Mouse (Mus musculus): ENCODE data around the gene Shq1. TPM values are rescaled to one million over a fixed set of nuclear protein-coding genes. Genes with fewer than 3 reads are reported as not detected.

Shq1 gene
- polyA plus RNA-seq, 1 experiment: 5.8 TPM

GRCm38 (mm10) chr6:100704197-100704573 lies 33.2 kb upstream of the Shq1 start:
- H3K36me3 ChIP-seq (ENCODE audit: control insufficient read depth, insufficient read depth, low read length): no peaks in the 10 kb centered on the region
- TF ChIP-seq CTCF (IDR thresholded peaks at IDR 0.05; ENCODE audit: control insufficient read depth, insufficient read depth, insufficient replicate concordance, low read depth, low read length): no peak
- no peak for TF ChIP-seq POLR2A (IDR thresholded peaks at IDR 0.05; ENCODE audit: control insufficient read depth, low read depth, low read length)
- H3K4me1 ChIP-seq (ENCODE audit: control insufficient read depth, insufficient read depth, low read length): peaks cover 11% of the 10 kb centered on the region
- no peak overlapping the region for H3K27ac ChIP-seq (ENCODE audit: control insufficient read depth, insufficient read depth, low read depth, low read length)
- H3K27me3 ChIP-seq (ENCODE audit: control insufficient read depth, insufficient read depth, low read length): no peaks in the 10 kb centered on the region
- peak overlapping the region; percentile 75 for H3K4me3 ChIP-seq (ENCODE audit: control insufficient read depth, low read depth, low read length)

DNA sequence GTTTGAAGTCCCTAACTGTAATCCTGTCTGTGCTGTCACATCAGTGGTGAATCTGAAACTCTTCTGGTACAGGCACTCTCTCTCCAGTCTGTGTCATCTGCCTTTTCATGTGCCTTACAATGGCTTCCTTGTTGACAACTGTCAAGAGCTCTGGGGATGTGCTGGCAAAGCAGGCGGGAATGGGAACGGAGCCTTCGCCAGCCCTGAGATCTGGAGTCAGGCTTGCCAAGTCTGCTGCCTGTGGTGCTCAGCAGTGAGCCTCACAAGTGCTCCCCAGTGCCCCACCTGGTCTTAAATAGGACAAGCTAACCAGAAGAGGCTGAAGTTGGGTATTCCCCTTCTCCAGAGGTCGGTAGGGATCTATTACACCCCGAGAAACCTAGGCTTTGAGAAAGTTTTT lies 29.8 kb upstream of the Shq1 start:
- no peaks in the 10 kb centered on the region for H3K27me3 ChIP-seq (ENCODE audit: control insufficient read depth, insufficient read depth, low read length)
- H3K27ac ChIP-seq (ENCODE audit: control insufficient read depth, insufficient read depth, low read depth, low read length): no peak overlapping the region
- peaks cover 11% of the 10 kb centered on the region for H3K4me1 ChIP-seq (ENCODE audit: control insufficient read depth, insufficient read depth, low read length)
- TF ChIP-seq POLR2A (IDR thresholded peaks at IDR 0.05; ENCODE audit: control insufficient read depth, low read depth, low read length): no peak
- H3K36me3 ChIP-seq (ENCODE audit: control insufficient read depth, insufficient read depth, low read length): no peaks in the 10 kb centered on the region
- H3K4me3 ChIP-seq (ENCODE audit: control insufficient read depth, low read depth, low read length): no peak overlapping the region

- TF ChIP-seq CTCF (IDR thresholded peaks at IDR 0.05; ENCODE audit: control insufficient read depth, insufficient read depth, insufficient replicate concordance, low read depth, low read length) (no peak), POLR2A (IDR thresholded peaks at IDR 0.05; ENCODE audit: control insufficient read depth, low read depth, low read length) (no peak)
- H3K4me3 ChIP-seq (ENCODE audit: control insufficient read depth, low read depth, low read length): no peak overlapping the region
Measured at GRCm38 (mm10) chr6:100699986-100700385, 29.0 kb upstream of the Shq1 start.

GRCm38 (mm10) chr6:100686341-100686740 lies 15.4 kb upstream of the Shq1 start:
- Histone ChIP-seq H3K4me3 (ENCODE audit: control insufficient read depth, low read depth, low read length) (no peak overlapping the region), H3K27me3 (ENCODE audit: control insufficient read depth, insufficient read depth, low read length) (no peaks in the 10 kb centered on the region), H3K4me1 (ENCODE audit: control insufficient read depth, insufficient read depth, low read length) (no peaks in the 10 kb centered on the region), H3K27ac (ENCODE audit: control insufficient read depth, insufficient read depth, low read depth, low read length) (no peak overlapping the region), H3K36me3 (ENCODE audit: control insufficient read depth, insufficient read depth, low read length) (no peaks in the 10 kb centered on the region)
- TF ChIP-seq CTCF (IDR thresholded peaks at IDR 0.05; ENCODE audit: control insufficient read depth, insufficient read depth, insufficient replicate concordance, low read depth, low read length): no peak
- TF ChIP-seq POLR2A (IDR thresholded peaks at IDR 0.05; ENCODE audit: control insufficient read depth, low read depth, low read length): no peak

More at GRCm38 (mm10) chr6:100699986-100700385, 29.0 kb upstream of the Shq1 start:
- H3K27ac ChIP-seq (ENCODE audit: control insufficient read depth, insufficient read depth, low read depth, low read length): no peak overlapping the region
- H3K4me1 ChIP-seq (ENCODE audit: control insufficient read depth, insufficient read depth, low read length): peaks cover 7% of the 10 kb centered on the region
- H3K36me3 ChIP-seq (ENCODE audit: control insufficient read depth, insufficient read depth, low read length): no peaks in the 10 kb centered on the region
- no peaks in the 10 kb centered on the region for H3K27me3 ChIP-seq (ENCODE audit: control insufficient read depth, insufficient read depth, low read length)

- no peaks in the 10 kb centered on the region for H3K36me3 ChIP-seq (ENCODE audit: control insufficient read depth, insufficient read depth, low read length)
- TF ChIP-seq CTCF (IDR thresholded peaks at IDR 0.05; ENCODE audit: control insufficient read depth, insufficient read depth, insufficient replicate concordance, low read depth, low read length) (no peak), POLR2A (IDR thresholded peaks at IDR 0.05; ENCODE audit: control insufficient read depth, low read depth, low read length) (no peak)
Measured at GRCm38 (mm10) chr6:100678636-100679035, 7.7 kb upstream of the Shq1 start.

DNA sequence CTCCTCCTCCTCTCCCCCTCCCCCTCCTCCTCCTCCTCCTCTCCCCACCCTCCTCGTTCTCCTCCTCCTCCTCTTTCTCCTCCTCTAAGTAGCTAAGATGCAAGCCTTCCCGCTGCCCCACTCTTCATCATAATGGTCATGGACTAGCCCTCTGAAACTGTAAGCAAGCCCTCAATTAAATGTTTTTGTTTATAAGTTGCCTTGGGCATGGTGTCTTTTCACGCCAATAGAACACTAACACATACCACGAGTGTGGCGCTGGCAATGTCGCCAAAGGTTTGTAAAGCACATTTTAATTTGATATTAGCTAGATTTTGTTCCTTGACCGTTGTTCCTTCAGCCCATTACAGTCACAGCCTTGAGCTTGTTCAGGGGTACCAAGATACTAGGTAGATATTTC lies 5.5 kb upstream of the Shq1 start:
- TF ChIP-seq POLR2A (IDR thresholded peaks at IDR 0.05; ENCODE audit: control insufficient read depth, low read depth, low read length): no peak
- no peak for TF ChIP-seq CTCF (IDR thresholded peaks at IDR 0.05; ENCODE audit: control insufficient read depth, insufficient read depth, insufficient replicate concordance, low read depth, low read length)
- Histone ChIP-seq H3K36me3 (ENCODE audit: control insufficient read depth, insufficient read depth, low read length) (no peaks in the 10 kb centered on the region), H3K27ac (ENCODE audit: control insufficient read depth, insufficient read depth, low read depth, low read length) (no peak overlapping the region), H3K27me3 (ENCODE audit: control insufficient read depth, insufficient read depth, low read length) (no peaks in the 10 kb centered on the region), H3K4me3 (ENCODE audit: control insufficient read depth, low read depth, low read length) (no peak overlapping the region), H3K4me1 (ENCODE audit: control insufficient read depth, insufficient read depth, low read length) (peaks cover 4% of the 10 kb centered on the region)

More at GRCm38 (mm10) chr6:100678636-100679035, 7.7 kb upstream of the Shq1 start:
- no peak overlapping the region for H3K4me3 ChIP-seq (ENCODE audit: control insufficient read depth, low read depth, low read length)
- no peaks in the 10 kb centered on the region for H3K27me3 ChIP-seq (ENCODE audit: control insufficient read depth, insufficient read depth, low read length)
- peaks cover 4% of the 10 kb centered on the region for H3K4me1 ChIP-seq (ENCODE audit: control insufficient read depth, insufficient read depth, low read length)
- H3K27ac ChIP-seq (ENCODE audit: control insufficient read depth, insufficient read depth, low read depth, low read length): no peak overlapping the region

- H3K4me3 ChIP-seq (ENCODE audit: control insufficient read depth, low read depth, low read length): no peak overlapping the region
- H3K36me3 ChIP-seq (ENCODE audit: control insufficient read depth, insufficient read depth, low read length): no peaks in the 10 kb centered on the region
- H3K27me3 ChIP-seq (ENCODE audit: control insufficient read depth, insufficient read depth, low read length): no peaks in the 10 kb centered on the region
- no peak overlapping the region for H3K27ac ChIP-seq (ENCODE audit: control insufficient read depth, insufficient read depth, low read depth, low read length)
- peaks cover 4% of the 10 kb centered on the region for H3K4me1 ChIP-seq (ENCODE audit: control insufficient read depth, insufficient read depth, low read length)
- no peak for TF ChIP-seq POLR2A (IDR thresholded peaks at IDR 0.05; ENCODE audit: control insufficient read depth, low read depth, low read length)
- no peak for TF ChIP-seq CTCF (IDR thresholded peaks at IDR 0.05; ENCODE audit: control insufficient read depth, insufficient read depth, insufficient replicate concordance, low read depth, low read length)
Measured at GRCm38 (mm10) chr6:100674974-100675373, 4.0 kb upstream of the Shq1 start.

GRCm38 (mm10) chr6:100671401-100671800 lies 444 bp upstream of the Shq1 start:
- Histone ChIP-seq H3K4me3 (ENCODE audit: control insufficient read depth, low read depth, low read length) (peak overlapping the region; percentile 94), H3K4me1 (ENCODE audit: control insufficient read depth, insufficient read depth, low read length) (no peaks in the 10 kb centered on the region), H3K27ac (ENCODE audit: control insufficient read depth, insufficient read depth, low read depth, low read length) (no peak overlapping the region), H3K36me3 (ENCODE audit: control insufficient read depth, insufficient read depth, low read length) (no peaks in the 10 kb centered on the region), H3K27me3 (ENCODE audit: control insufficient read depth, insufficient read depth, low read length) (no peaks in the 10 kb centered on the region)
- TF ChIP-seq CTCF (IDR thresholded peaks at IDR 0.05; ENCODE audit: control insufficient read depth, insufficient read depth, insufficient replicate concordance, low read depth, low read length): no peak
- no peak for TF ChIP-seq POLR2A (IDR thresholded peaks at IDR 0.05; ENCODE audit: control insufficient read depth, low read depth, low read length)

Measured in testis, adult 2 months (tissue).